Mouse (Mus musculus) erythroblast, embryonic 14.5 days (primary cell): ENCODE data around the gene Gm6408. TPM values are rescaled to one million over a fixed set of nuclear protein-coding genes. Genes with fewer than 3 reads are reported as not detected.

Source experiments
- polyA plus RNA-seq: library from polyadenylated mRNA; stranded (reverse); fragments of >175 nt; gene quantifications from 2 replicates; pipeline ENCODE4 v1.2.3, GENCODE M21; 2012

The Gm6408 gene
- polyA plus RNA-seq, 1 experiment: not detected

Other genes with a start within 250 kb of the Gm6408 start
- not detected in 2 replicates for gene Wasf3, start 97.0 kb upstream of the Gm6408 start, polyA plus RNA-seq
- gene Gm6370, start 9.4 kb downstream of the Gm6408 start, polyA plus RNA-seq: not detected in 2 replicates
- gene 4930449I24Rik, start 20.4 kb downstream of the Gm6408 start, polyA plus RNA-seq: not detected in 2 replicates
- gene Gm3402, start 32.2 kb downstream of the Gm6408 start, polyA plus RNA-seq: not detected in 2 replicates
- gene Gm3404, start 43.8 kb downstream of the Gm6408 start, polyA plus RNA-seq: not detected in 2 replicates
- not detected in 2 replicates for gene Gm3409, start 55.7 kb downstream of the Gm6408 start, polyA plus RNA-seq
- not detected in 2 replicates for gene Gm3415, start 74.2 kb downstream of the Gm6408 start, polyA plus RNA-seq
- gene Gpr12, start 103.3 kb downstream of the Gm6408 start, polyA plus RNA-seq: not detected in 2 replicates